Mouse (Mus musculus) lung, adult 2 months (tissue): ENCODE measurements around the gene Mettl16.

Source experiments
- CTCF ChIP-seq: fragments of 200-500 bp; IDR thresholded peaks from 2 replicates; pipeline ENCODE4 v1.5.1; 2011; ENCODE audit warnings: mild to moderate bottlenecking, low read length, control low read depth; ENCODE audit not compliant: insufficient read depth
- POLR2A ChIP-seq: fragments of 200-500 bp; IDR thresholded peaks from 2 replicates; pipeline ENCODE4 v1.6.1; 2011; ENCODE audit warnings: low read depth, mild to moderate bottlenecking, control low read depth, low read length, borderline replicate concordance; ENCODE audit errors: extremely low read depth

GRCm38 (mm10) chr11:74864421-74864820 is 93.8 kb downstream of the Mettl16 start:
- no peak for TF ChIP-seq POLR2A
- no peak for TF ChIP-seq CTCF
